Comparison of ENCODE assay signal across 26 mouse cellular contexts in the genomic region with DNA sequence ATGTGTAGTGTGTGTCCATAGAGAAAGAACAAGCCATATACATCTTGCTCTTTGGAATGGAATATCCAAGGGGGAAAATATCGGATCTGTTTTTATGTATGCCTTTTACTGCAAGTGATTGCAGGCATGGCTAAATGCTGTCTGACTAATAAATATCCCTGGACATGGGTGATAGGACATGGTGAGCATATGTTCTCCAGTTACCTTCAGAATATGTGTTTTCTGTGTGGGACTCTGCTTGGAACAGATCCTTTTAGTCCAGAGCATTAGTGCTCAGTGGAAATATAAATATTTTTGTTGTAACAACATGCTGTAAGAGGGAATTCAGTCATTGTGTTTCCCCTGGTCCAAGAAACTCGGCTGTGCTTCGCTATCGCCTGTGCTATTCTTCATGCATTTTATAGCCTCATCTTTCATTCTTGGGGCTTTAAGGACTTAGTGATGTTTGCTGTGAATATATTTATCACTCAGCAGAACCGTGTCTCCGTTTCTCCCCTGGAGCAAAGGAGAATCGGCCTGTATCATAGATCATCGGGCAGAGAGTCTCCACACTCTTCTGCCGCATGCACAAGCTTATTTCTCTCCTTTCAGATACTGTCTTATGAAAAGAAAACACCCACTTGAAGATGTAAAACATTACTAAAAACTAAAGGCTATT. TPM values are rescaled to one million over a fixed set of nuclear protein-coding genes. Genes with fewer than 3 reads are reported as not detected.
"Had no signal": no experiment of that assay in that cellular context is flagged by ENCODE, and none has a peak within 500 bp of the region (broad histone marks: within the 10 kb centered on the region; RNA-seq: fewer than 3 reads in every experiment).

No protein-coding gene starts in this region.

- H3K4me2 ChIP-seq: forebrain, embryonic 15.5 days; heart, embryonic 11.5 days; heart, embryonic 13.5 days; heart, embryonic 15.5 days; hindbrain, embryonic 12.5 days; hindbrain, embryonic 14.5 days; limb, embryonic 13.5 days; limb, embryonic 15.5 days; liver, embryonic 12.5 days had no signal

- H3K4me1 ChIP-seq: forebrain, embryonic 15.5 days; heart, embryonic 13.5 days; heart, embryonic 15.5 days; hindbrain, embryonic 12.5 days; limb, embryonic 13.5 days; limb, embryonic 15.5 days; liver, embryonic 12.5 days had no signal

- H3K36me3 ChIP-seq: forebrain, embryonic 15.5 days; heart, embryonic 13.5 days; heart, embryonic 15.5 days; hindbrain, embryonic 12.5 days; limb, embryonic 13.5 days; limb, embryonic 15.5 days; liver, embryonic 12.5 days had no signal

- H3K9me3 ChIP-seq: forebrain, embryonic 15.5 days; heart, embryonic 13.5 days; heart, embryonic 15.5 days; hindbrain, embryonic 12.5 days; limb, embryonic 13.5 days; limb, embryonic 15.5 days; liver, embryonic 12.5 days had no signal

- H3K9ac ChIP-seq: forebrain, embryonic 15.5 days; forebrain, postnatal 0 days; heart, embryonic 13.5 days; heart, embryonic 15.5 days; hindbrain, embryonic 12.5 days; hindbrain, embryonic 14.5 days; limb, embryonic 13.5 days; limb, embryonic 15.5 days; liver, embryonic 12.5 days; liver, embryonic 14.5 days had no signal

- H3K27ac ChIP-seq: forebrain, embryonic 15.5 days; heart, adult 2 months; heart, embryonic 13.5 days; heart, embryonic 15.5 days; hindbrain, embryonic 12.5 days; hindbrain, embryonic 14.5 days; hindbrain, postnatal 0 days; limb, embryonic 13.5 days; limb, embryonic 15.5 days; liver, embryonic 12.5 days; liver, embryonic 14.5 days had no signal

- H3K27me3 ChIP-seq: forebrain, embryonic 15.5 days; heart, embryonic 13.5 days; heart, embryonic 15.5 days; hindbrain, embryonic 12.5 days; limb, embryonic 13.5 days; limb, embryonic 15.5 days; liver, embryonic 12.5 days had no signal

- H3K4me3 ChIP-seq: forebrain, embryonic 15.5 days; heart, adult 2 months; heart, embryonic 13.5 days; heart, embryonic 15.5 days; hindbrain, embryonic 12.5 days; limb, embryonic 13.5 days; limb, embryonic 15.5 days; liver, embryonic 12.5 days had no signal

- DNase-seq: forebrain, postnatal 0 days; gastrocnemius, postnatal 14 days; gastrocnemius, postnatal 36 days; heart, adult 11 months; heart, adult 2 months; heart, postnatal 14 days; heart, postnatal 36 days; kidney, adult 11 months; kidney, adult 8-10 months; kidney, postnatal 14 days; layer of hippocampus, adult 9-11 months; layer of hippocampus, postnatal 36 days; left cerebral cortex, postnatal 4 days had no signal

- ATAC-seq: forebrain, embryonic 15.5 days; forebrain, postnatal 0 days; hindbrain, postnatal 0 days; intestine, embryonic 16.5 days; liver, embryonic 12.5 days had no signal

RNA-seq across cellular contexts. Expression of a gene that starts 26.4 kb away (rescaled TPM):
- polyA plus RNA-seq: liver, adult 2 months had no signal
